In the genomic region with DNA sequence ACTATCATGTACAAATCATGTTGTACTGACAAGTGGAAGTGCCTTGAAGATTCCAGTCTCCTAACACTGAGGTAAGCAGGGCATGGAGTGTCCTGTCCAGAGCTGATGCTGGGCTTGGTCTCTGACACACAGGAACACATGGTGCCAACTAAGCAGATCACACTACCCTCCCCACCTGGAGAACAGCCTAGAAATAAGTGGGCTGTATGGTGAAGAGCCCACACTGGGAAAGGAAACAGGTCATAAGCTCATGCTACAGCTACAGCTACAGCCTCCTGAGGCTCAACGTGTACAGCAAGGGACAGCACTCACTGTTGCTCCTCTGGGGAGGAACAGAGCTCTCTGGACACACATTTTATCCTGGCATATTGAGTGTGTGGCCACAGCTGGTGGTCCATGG, we compare ENCODE assay signal across 14 mouse cellular contexts.
"Had no signal": no experiment of that assay in that cellular context is flagged by ENCODE, and none has a peak within 500 bp of the region (broad histone marks: within the 10 kb centered on the region; RNA-seq: fewer than 3 reads in every experiment).

No protein-coding gene starts in this region.

- DNase-seq: lung, adult 2 months; lung, postnatal 14 days; lung, postnatal 36 days; right cerebral cortex, postnatal 14 days; thymus, adult 2 months; thymus, postnatal 25 days; thymus, postnatal 4 days had no signal

- H3K36me3 ChIP-seq: lung, embryonic 15.5 days; midbrain, embryonic 13.5 days; midbrain, embryonic 15.5 days; neural tube, embryonic 12.5 days; stomach, embryonic 15.5 days had no signal

- H3K27me3 ChIP-seq: lung, embryonic 15.5 days; midbrain, embryonic 13.5 days; midbrain, embryonic 15.5 days; neural tube, embryonic 12.5 days; stomach, embryonic 15.5 days had no signal

- H3K27ac ChIP-seq: lung, embryonic 15.5 days; macrophage; midbrain, embryonic 13.5 days; midbrain, embryonic 15.5 days; neural tube, embryonic 12.5 days; stomach, embryonic 15.5 days; stomach, postnatal 0 days had no signal

- H3K9me3 ChIP-seq: lung, embryonic 15.5 days; midbrain, embryonic 13.5 days; midbrain, embryonic 15.5 days; neural tube, embryonic 12.5 days; stomach, embryonic 15.5 days had no signal

- H3K4me3 ChIP-seq: lung, embryonic 15.5 days; midbrain, embryonic 13.5 days; midbrain, embryonic 15.5 days; neural tube, embryonic 12.5 days; stomach, embryonic 15.5 days had no signal

- H3K4me1 ChIP-seq: lung, embryonic 15.5 days; midbrain, embryonic 13.5 days; midbrain, embryonic 15.5 days; neural tube, embryonic 12.5 days; stomach, embryonic 15.5 days had no signal
